Mouse (Mus musculus) liver, embryonic 14.5 days (tissue): ENCODE measurements around the gene Borcs5. TPM values are rescaled to one million over a fixed set of nuclear protein-coding genes. Genes with fewer than 3 reads are reported as not detected.
A peak's percentile ranks its signal among the peaks of the same experiment; 100 is the strongest.

Experiments used
- ATAC-seq: fragments of 200-750 bp; cut with Nextera tagmentation; 2 replicates; pipeline ENCODE4 v1.8.0; 2017; ENCODE audit warnings: moderate number of reproducible peaks, mild to moderate bottlenecking, moderate library complexity; ENCODE audit not compliant: insufficient read depth
- DNase-seq, 3 experiments: peaks; one replicate each; pipeline ENCODE4 v3.0.0-alpha.2; 2012 to 2013; ENCODE audit warnings: low read depth in 3 of 3, low spot score in 3 of 3
- H3K27ac ChIP-seq: fragments of 300-500 bp; sonication (generic); 2 replicates; pipeline ENCODE4 v1.5.1; 2014; ENCODE audit warnings: moderate library complexity, mild to moderate bottlenecking, control low read depth, inconsistent platforms
- H3K27me3 ChIP-seq: fragments of 300-500 bp; sonication (generic); 2 replicates; pipeline ENCODE4 v1.6.1; 2014; ENCODE audit warnings: mild to moderate bottlenecking, low read length, moderate library complexity; ENCODE audit not compliant: control insufficient read depth, insufficient read depth
- H3K36me3 ChIP-seq: fragments of 300-500 bp; sonication (generic); replicated peaks from 2 replicates; pipeline ENCODE4 v1.6.1; 2014; ENCODE audit warnings: low read depth; ENCODE audit not compliant: control insufficient read depth, insufficient read depth
- H3K4me1 ChIP-seq, 2 experiments: fragments of 200-500 bp in 1 of 2; fragments of 300-500 bp in 1 of 2; sonication (generic) in 1 of 2; replicated peaks; 2 replicates each; pipeline ENCODE4 v1.6.1; 2012 to 2014; ENCODE audit warnings: antibody characterized with exemption in 1 of 2, inconsistent platforms in 1 of 2, low read length in 1 of 2; ENCODE audit not compliant: control insufficient read depth in 2 of 2, insufficient read depth in 2 of 2
- H3K4me2 ChIP-seq: fragments of 300-500 bp; sonication (generic); 2 replicates; pipeline ENCODE4 v1.6.1; 2014; ENCODE audit warnings: low read depth, mild to moderate bottlenecking, control low read depth, moderate library complexity
- H3K4me3 ChIP-seq, 2 experiments: fragments of 200-500 bp in 1 of 2; fragments of 300-500 bp in 1 of 2; sonication (generic) in 1 of 2; 2 replicates each; pipeline ENCODE4 v1.5.1; 2012 to 2014; ENCODE audit warnings: low read depth in 2 of 2, low read length in 2 of 2, mild to moderate bottlenecking in 2 of 2, control low read depth in 1 of 2, inconsistent platforms in 1 of 2, moderate library complexity in 1 of 2; ENCODE audit not compliant: insufficient read depth in 1 of 2
- H3K9ac ChIP-seq: fragments of 300-500 bp; sonication (generic); replicated peaks from 2 replicates; pipeline ENCODE4 v1.6.1; 2014; ENCODE audit warnings: mild to moderate bottlenecking, control low read depth, moderate library complexity
- H3K9me3 ChIP-seq: fragments of 300-500 bp; sonication (generic); 2 replicates; pipeline ENCODE4 v1.6.1; 2016; ENCODE audit warnings: low read length, mixed read lengths; ENCODE audit not compliant: control insufficient read depth
- CTCF ChIP-seq: IDR thresholded peaks from 2 replicates; pipeline ENCODE4 v1.5.1; 2016; ENCODE audit warnings: antibody characterized with exemption, low read depth, control low read depth
- EP300 ChIP-seq: IDR thresholded peaks from 2 replicates; pipeline ENCODE4 v1.6.1; 2016; ENCODE audit warnings: antibody characterized with exemption, low read depth
- WGBS: fragments of 180-500 bp; shearing (Covaris S2); extraction: QIAGEN DNeasy Blood & Tissue Kit; methylation state at CpG from one replicate; pipeline ENCODE4 v1.1.7; 2014; ENCODE audit not compliant: insufficient replicate concordance; 5-methylcytosine and 5-hydroxymethylcytosine counted together
- polyA plus RNA-seq, 2 experiments: library from polyadenylated mRNA; depleted of rRNA in 1 of 2; stranded (reverse) in 1 of 2; unstranded in 1 of 2; fragments of >200 nt; fragmentation: Nextera tagmentation in 1 of 2; extraction: Ambion mirVana in 1 of 2; gene quantifications; 2 replicates each; pipeline versions ENCODE4 v1.2.1 to v1.2.3; 2012 to 2014

The Borcs5 gene
- polyA plus RNA-seq, 2 experiments = 4.7 to 8.0 TPM

- WGBS = 31% methylated on average over 3 of the region's 3 CpGs
- Histone ChIP-seq H3K27me3 (no peaks in the 10 kb centered on the region), H3K36me3 (no peaks in the 10 kb centered on the region), H3K4me3 (no peak overlapping the region), H3K27ac (no peak overlapping the region), H3K4me2 (no peak overlapping the region), H3K9ac (no peak overlapping the region), H3K4me1 (peaks cover 0 to 7% of the 10 kb centered on the region in 2 experiments; a peak in 3 of 4 replicates), H3K9me3 (no peaks in the 10 kb centered on the region)
- no peak for ATAC-seq
- no peak for TF ChIP-seq EP300
- TF ChIP-seq CTCF = no peak
- no peak for DNase-seq
These were observed 21.7 kb upstream of the Borcs5 start for GRCm38 (mm10) chr6:134617589-134617988.

- Histone ChIP-seq H3K27me3 (no peaks in the 10 kb centered on the region), H3K27ac (no peak overlapping the region), H3K36me3 (no peaks in the 10 kb centered on the region), H3K9me3 (no peaks in the 10 kb centered on the region), H3K4me2 (no peak overlapping the region), H3K4me3 (no peak overlapping the region), H3K9ac (no peak overlapping the region), H3K4me1 (no peaks in the 10 kb centered on the region)
- ATAC-seq (no peak), DNase-seq (no peak)
- 58% methylated on average over 3 of the region's 3 CpGs for WGBS
- TF ChIP-seq CTCF (no peak), EP300 (no peak)
These were observed 19.2 kb upstream of the Borcs5 start for GRCm38 (mm10) chr6:134620129-134620528.

GRCm38 (mm10) chr6:134620846-134621551 lies 18.3 kb upstream of the Borcs5 start:
- DNase-seq = no peak
- H3K4me3 ChIP-seq = no peak overlapping the region
- no peaks in the 10 kb centered on the region for H3K4me1 ChIP-seq
- WGBS = 49% methylated on average over 6 of the region's 6 CpGs
- TF ChIP-seq EP300 = no peak
- TF ChIP-seq CTCF = peak; percentile 74
- no peak overlapping the region for H3K4me2 ChIP-seq
- no peak overlapping the region for H3K9ac ChIP-seq
- no peaks in the 10 kb centered on the region for H3K36me3 ChIP-seq
- no peaks in the 10 kb centered on the region for H3K27me3 ChIP-seq
- H3K27ac ChIP-seq = no peak overlapping the region
- H3K9me3 ChIP-seq = no peaks in the 10 kb centered on the region
- ATAC-seq = no peak

- no peak for ATAC-seq
- Histone ChIP-seq H3K9ac (no peak overlapping the region), H3K4me2 (no peak overlapping the region), H3K27ac (no peak overlapping the region), H3K36me3 (no peaks in the 10 kb centered on the region), H3K27me3 (no peaks in the 10 kb centered on the region), H3K4me1 (no peaks in the 10 kb centered on the region), H3K9me3 (no peaks in the 10 kb centered on the region), H3K4me3 (no peak overlapping the region)
- DNase-seq = no peak
- TF ChIP-seq EP300 (no peak), CTCF (no peak)
- WGBS = 49% methylated on average over 14 of the region's 14 CpGs
These were observed 17.8 kb upstream of the Borcs5 start for GRCm38 (mm10) chr6:134621552-134621949.

GRCm38 (mm10) chr6:134625431-134625830 lies 13.9 kb upstream of the Borcs5 start:
- no peaks in the 10 kb centered on the region for H3K36me3 ChIP-seq
- DNase-seq (no peak), ATAC-seq (no peak)
- 73% methylated on average over 12 of the region's 12 CpGs for WGBS
- H3K4me3 ChIP-seq = no peak overlapping the region
- no peaks in the 10 kb centered on the region for H3K4me1 ChIP-seq
- H3K27me3 ChIP-seq = no peaks in the 10 kb centered on the region
- H3K9me3 ChIP-seq = no peaks in the 10 kb centered on the region
- no peak overlapping the region for H3K9ac ChIP-seq
- H3K4me2 ChIP-seq = no peak overlapping the region
- H3K27ac ChIP-seq = no peak overlapping the region
- TF ChIP-seq EP300 (no peak), CTCF (no peak)
